Comparison of ENCODE assay signal across 29 mouse cellular contexts in genomic region chr12:73479932-73480609, GRCm38 (mm10).
DNase-seq lines count a peak whose midpoint lies in the region; ATAC-seq and TF ChIP-seq lines count a peak whose summit lies in the region.
"Had no signal": no experiment of that assay in that cellular context is flagged by ENCODE, and none has a peak within 500 bp of the region (broad histone marks: within the 10 kb centered on the region; RNA-seq: fewer than 3 reads in every experiment).

No protein-coding gene starts in this region.

- H3K27ac ChIP-seq in embryonic facial prominence, embryonic 13.5 days: 0 out of 2 replicates have a peak overlapping the region, but pooled peaks have one; percentile 12
- H3K27ac ChIP-seq in embryonic facial prominence, embryonic 10.5 days (replicated peaks): no peak overlapping the region
- H3K27ac ChIP-seq in CH12.LX (ENCODE audit: insufficient read depth, low read depth): no peak overlapping the region
- peak overlapping the region; percentile 65 for H3K27ac ChIP-seq in limb, embryonic 14.5 days (replicated peaks; ENCODE audit: low read depth, low read length)
- no peak overlapping the region for H3K27ac ChIP-seq in midbrain, embryonic 14.5 days (replicated peaks; ENCODE audit: low read depth, low read length)
- H3K27ac ChIP-seq: hindbrain, embryonic 14.5 days; layer of hippocampus, adult 2 months; left cerebral cortex, adult 2 months; liver, embryonic 14.5 days; macrophage; neural tube, embryonic 13.5 days had no signal

- in situ Hi-C loops in CH12.LX (cut with MboI; ENCODE audit: low pct_ligation_motif_present, low pct_unique_long_range_greater_than_20kb, low sequenced_read_pairs): no loop called here

- no peaks in the 10 kb centered on the region for H3K79me2 ChIP-seq in CH12.LX (replicated peaks; ENCODE audit: control insufficient read depth, extremely low read depth, insufficient read depth, poor library complexity, severe bottlenecking)

- TF ChIP-seq EP300 in CH12.LX (IDR thresholded peaks at IDR 0.05; ENCODE audit: low read length): peak; percentile 58

- no peaks in the 10 kb centered on the region; the same call in 1 of the 2 replicates for H3K27me3 ChIP-seq in embryonic facial prominence, embryonic 13.5 days
- peaks cover 9% of the 10 kb centered on the region; the same call in 1 of the 2 replicates for H3K27me3 ChIP-seq in embryonic facial prominence, embryonic 10.5 days (replicated peaks; ENCODE audit: low read depth, poor library complexity, severe bottlenecking)
- no peaks in the 10 kb centered on the region for H3K27me3 ChIP-seq in CH12.LX (replicated peaks)
- no peaks in the 10 kb centered on the region for H3K27me3 ChIP-seq in limb, embryonic 14.5 days (ENCODE audit: control insufficient read depth, insufficient read depth, low read length)
- no peaks in the 10 kb centered on the region for H3K27me3 ChIP-seq in midbrain, embryonic 14.5 days (ENCODE audit: control insufficient read depth, insufficient read depth, low read length)
- H3K27me3 ChIP-seq: heart, embryonic 12.5 days; neural tube, embryonic 13.5 days had no signal

- peaks cover 17% of the 10 kb centered on the region for H3K4me1 ChIP-seq in embryonic facial prominence, embryonic 13.5 days
- peaks cover 30% of the 10 kb centered on the region for H3K4me1 ChIP-seq in embryonic facial prominence, embryonic 10.5 days
- peaks cover 7 to 19% of the 10 kb centered on the region in 2 experiments; a peak in 3 of 4 replicates for H3K4me1 ChIP-seq in CH12.LX (ENCODE audit: control insufficient read depth in 1 of 2, insufficient read depth in 2 of 2)
- peaks cover 17% of the 10 kb centered on the region for H3K4me1 ChIP-seq in limb, embryonic 14.5 days (ENCODE audit: control insufficient read depth, insufficient read depth, low read length)
- H3K4me1 ChIP-seq in midbrain, embryonic 14.5 days (ENCODE audit: control insufficient read depth, insufficient read depth, low read length): no peaks in the 10 kb centered on the region

- TF ChIP-seq POLR2A in CH12.LX (IDR thresholded peaks at IDR 0.05; ENCODE audit: low read depth, low read length): no peak
- no peak for TF ChIP-seq POLR2A in limb, embryonic 14.5 days (IDR thresholded peaks at IDR 0.05; ENCODE audit: borderline replicate concordance, extremely low read depth, insufficient read depth, insufficient read length)

- no peak for TF ChIP-seq RAD21 in CH12.LX (IDR thresholded peaks at IDR 0.05; ENCODE audit: low read depth, low read length)

- DNase-seq in embryonic facial prominence, embryonic 10.5 days (ENCODE audit: low spot score): no peak
- DNase-seq in CH12.LX (ENCODE audit: extremely low read depth): no peak
- peak; percentile 70 for DNase-seq in fibroblast of lung, adult 2 months (ENCODE audit: low read depth)
- DNase-seq in limb, embryonic 14.5 days (ENCODE audit: low spot score): peak; percentile 76
- DNase-seq in retina, embryonic 14.5 days (ENCODE audit: low spot score): no peak
- no peak for DNase-seq in cerebellum, adult 8-10 months
- DNase-seq in midbrain, embryonic 14.5 days: no peak
- DNase-seq: cerebellum, adult 9-11 months; embryo, embryonic 11 days; heart, postnatal 4 days; kidney, postnatal 36 days; liver; lung, adult 2 months; lung, postnatal 10 days; right cerebral cortex, postnatal 25 days; spleen, adult 18-20 months; thymus, adult 18-20 months; thymus, postnatal 25 days had no signal

- no peaks in the 10 kb centered on the region for H3K9me3 ChIP-seq in embryonic facial prominence, embryonic 13.5 days
- H3K9me3 ChIP-seq in embryonic facial prominence, embryonic 10.5 days: no peaks in the 10 kb centered on the region
- H3K9me3 ChIP-seq in CH12.LX (replicated peaks; ENCODE audit: low read length): no peaks in the 10 kb centered on the region
- H3K9me3 ChIP-seq in limb, embryonic 14.5 days (ENCODE audit: control insufficient read depth, low read length): no peaks in the 10 kb centered on the region
- no peaks in the 10 kb centered on the region for H3K9me3 ChIP-seq in midbrain, embryonic 14.5 days (ENCODE audit: control insufficient read depth, low read length)
- H3K9me3 ChIP-seq: heart, embryonic 12.5 days; neural tube, embryonic 13.5 days had no signal

- no peak overlapping the region for H3K9ac ChIP-seq in embryonic facial prominence, embryonic 13.5 days
- no peak overlapping the region for H3K9ac ChIP-seq in CH12.LX (ENCODE audit: insufficient read depth, low read depth)
- no peak overlapping the region for H3K9ac ChIP-seq in limb, embryonic 14.5 days (ENCODE audit: low read depth, low read length, severe bottlenecking)
- no peak overlapping the region for H3K9ac ChIP-seq in midbrain, embryonic 14.5 days (replicated peaks; ENCODE audit: low read length)
- H3K9ac ChIP-seq: heart, embryonic 12.5 days; hindbrain, embryonic 14.5 days; liver, embryonic 14.5 days; neural tube, embryonic 13.5 days had no signal

- dilution Hi-C loops in CH12.LX (cut with MboI; ENCODE audit: extremely low pct_ligation_motif_present, extremely low pct_unique_long_range_greater_than_20kb, low sequenced_read_pairs): no loop called here

- no peak overlapping the region for H3K4me2 ChIP-seq in embryonic facial prominence, embryonic 13.5 days
- peak overlapping the region; percentile 18; the same call in 1 of the 2 replicates for H3K4me2 ChIP-seq in CH12.LX (ENCODE audit: insufficient read depth, low read depth, poor library complexity, severe bottlenecking)
- H3K4me2 ChIP-seq in limb, embryonic 14.5 days (replicated peaks; ENCODE audit: low read depth, low read length, severe bottlenecking): no peak overlapping the region
- no peak overlapping the region for H3K4me2 ChIP-seq in midbrain, embryonic 14.5 days (ENCODE audit: low read length)
- H3K4me2 ChIP-seq: heart, embryonic 12.5 days; hindbrain, embryonic 14.5 days; neural tube, embryonic 13.5 days had no signal

- no peak overlapping the region for H3K4me3 ChIP-seq in embryonic facial prominence, embryonic 13.5 days
- H3K4me3 ChIP-seq in embryonic facial prominence, embryonic 10.5 days: no peak overlapping the region
- no peak overlapping the region for H3K4me3 ChIP-seq in CH12.LX (replicated peaks in 1 of 3; ENCODE audit: low read depth in 2 of 3, low read length in 2 of 3, poor library complexity in 1 of 3)
- no peak overlapping the region for H3K4me3 ChIP-seq in limb, embryonic 14.5 days (replicated peaks; ENCODE audit: low read length)
- H3K4me3 ChIP-seq in midbrain, embryonic 14.5 days (replicated peaks; ENCODE audit: low read depth, low read length): no peak overlapping the region
- H3K4me3 ChIP-seq: heart, embryonic 12.5 days; layer of hippocampus, adult 2 months; left cerebral cortex, adult 2 months; neural tube, embryonic 13.5 days had no signal

- WGBS in embryonic facial prominence, embryonic 13.5 days: 77% methylated on average over 15 of the region's 15 CpGs
- WGBS in embryonic facial prominence, embryonic 10.5 days: 91% methylated on average over 15 of the region's 15 CpGs
- WGBS in limb, embryonic 14.5 days: 62% methylated on average over 15 of the region's 15 CpGs
- WGBS in midbrain, embryonic 14.5 days: 91% methylated on average over 15 of the region's 15 CpGs

- ATAC-seq in embryonic facial prominence, embryonic 13.5 days (ENCODE audit: insufficient number of reproducible peaks, insufficient read depth, low FRiP score, low TSS enrichment, low read depth): no peak
- peak; percentile 39; the same call in 1 of the 2 replicates for ATAC-seq in limb, embryonic 14.5 days (ENCODE audit: low FRiP score, low read depth)
- ATAC-seq in midbrain, embryonic 14.5 days (ENCODE audit: low FRiP score, low TSS enrichment): no peak
- ATAC-seq: forebrain, embryonic 14.5 days; intestine, postnatal 0 days; midbrain, embryonic 16.5 days had no signal

- TF ChIP-seq CTCF in CH12.LX (conservative IDR thresholded peaks at IDR 0.05 in 1 of 2, IDR thresholded peaks at IDR 0.05 in 1 of 2; ENCODE audit: low read depth in 2 of 2, low read length in 2 of 2): no peak

- H3K36me3 ChIP-seq in embryonic facial prominence, embryonic 13.5 days: no peaks in the 10 kb centered on the region
- H3K36me3 ChIP-seq in embryonic facial prominence, embryonic 10.5 days (replicated peaks): no peaks in the 10 kb centered on the region
- no peaks in the 10 kb centered on the region for H3K36me3 ChIP-seq in CH12.LX (replicated peaks in 1 of 2; ENCODE audit: control insufficient read depth in 1 of 2, insufficient read depth in 1 of 2, low read length in 1 of 2)
- no peaks in the 10 kb centered on the region for H3K36me3 ChIP-seq in limb, embryonic 14.5 days (ENCODE audit: control insufficient read depth, insufficient read depth, low read length)
- no peaks in the 10 kb centered on the region for H3K36me3 ChIP-seq in midbrain, embryonic 14.5 days (ENCODE audit: control insufficient read depth, insufficient read depth, low read length)
- H3K36me3 ChIP-seq: heart, embryonic 12.5 days; neural tube, embryonic 13.5 days had no signal

TF ChIP-seq in CH12.LX, 34 proteins besides CTCF, POLR2A, EP300 and RAD21:
- 0 out of 2 replicates have a peak, but pooled peaks have one; percentile 9 for TF ChIP-seq JUND (conservative IDR thresholded peaks at IDR 0.05; ENCODE audit: low read depth, low read length)
- no peak for TF ChIP-seq NELFE (IDR thresholded peaks at IDR 0.05; ENCODE audit: low read depth, low read length)
- TF ChIP-seq ETS1 (conservative IDR thresholded peaks at IDR 0.05; ENCODE audit: low read depth, low read length): 0 out of 2 replicates have a peak, but pooled peaks have one; percentile 15
- TF ChIP-seq JUN (IDR thresholded peaks at IDR 0.05; ENCODE audit: insufficient read depth, low read depth, low read length): peak; percentile 57; the same call in 1 of the 2 replicates
- TF ChIP-seq RCOR1 (conservative IDR thresholded peaks at IDR 0.05; ENCODE audit: low read depth, low read length): no peak
- TF ChIP-seq ZKSCAN1 (IDR thresholded peaks at IDR 0.05; ENCODE audit: borderline replicate concordance, low read depth, low read length): no peak

Comparison
In these comparisons a context has a peak if more than half of its experiments do, and no peak if none do; other contexts are left out.
1. H3K27ac ChIP-seq: peak in embryonic facial prominence, embryonic 13.5 days (single experiment) and limb, embryonic 14.5 days (single experiment); none in embryonic facial prominence, embryonic 10.5 days (single experiment), CH12.LX (single experiment) and midbrain, embryonic 14.5 days (single experiment).
2. DNase-seq: peak in fibroblast of lung, adult 2 months (single experiment) and limb, embryonic 14.5 days (single experiment); none in embryonic facial prominence, embryonic 10.5 days (single experiment), CH12.LX (single experiment), retina, embryonic 14.5 days (single experiment), cerebellum, adult 8-10 months (single experiment) and midbrain, embryonic 14.5 days (single experiment).